Mouse (Mus musculus): ENCODE measurements at regions not wholly inside any gene's neighbourhood (a gene's known extent, or its start where the extent isn't known, plus 50 kb on each side); places are given as distances from the start of the nearest gene placed in this dataset.
"Not testable (repeated sequence)": the region's sequence is repeated elsewhere in the genome, so short reads cannot be mapped to it uniquely, and the experiment has no call there.

DNA sequence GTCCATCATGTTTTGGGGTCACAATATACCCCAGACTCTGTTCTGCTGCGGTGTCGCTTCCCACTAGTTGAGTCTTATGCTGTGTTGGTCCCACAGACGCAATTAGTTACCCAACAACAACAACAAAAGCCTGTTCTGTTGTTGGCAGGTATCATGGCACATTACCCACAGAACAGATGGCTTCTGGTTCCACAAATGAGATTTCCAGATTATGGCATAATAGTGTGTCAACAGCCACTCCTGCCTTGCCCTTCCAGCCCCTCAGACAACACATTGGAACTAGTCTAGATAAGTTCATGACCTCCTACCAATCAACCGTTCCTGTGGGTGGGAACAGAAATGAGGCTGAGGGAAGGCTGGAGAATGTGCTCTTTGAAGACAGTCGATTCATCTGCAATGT, 351.5 kb downstream of the Fut8 start:
- DNase-seq = no peak

- DNase-seq = no peak
Observed at GRCm38 (mm10) chr12:77594092-77594491, 356.2 kb downstream of the Fut8 start.

DNA sequence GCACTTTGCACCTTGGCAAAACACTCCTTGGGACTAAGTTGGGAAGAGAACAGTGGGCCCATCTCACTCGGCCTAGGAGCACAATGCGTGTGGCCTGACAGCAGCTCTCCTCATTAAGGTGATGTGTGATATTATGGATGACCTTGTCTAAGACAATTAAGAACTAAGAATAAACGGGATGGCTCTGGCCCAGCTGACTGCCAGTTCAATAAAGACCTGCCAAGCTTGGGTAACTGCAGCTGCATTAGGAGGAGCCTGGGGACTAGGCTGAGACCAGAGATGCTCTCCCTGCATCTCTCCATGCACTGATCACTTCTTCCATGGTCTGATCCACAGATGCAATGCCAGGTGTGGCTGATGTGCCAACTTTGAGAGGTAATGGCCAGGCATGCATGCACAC, 356.7 kb downstream of the Fut8 start:
- no peak for DNase-seq

DNA sequence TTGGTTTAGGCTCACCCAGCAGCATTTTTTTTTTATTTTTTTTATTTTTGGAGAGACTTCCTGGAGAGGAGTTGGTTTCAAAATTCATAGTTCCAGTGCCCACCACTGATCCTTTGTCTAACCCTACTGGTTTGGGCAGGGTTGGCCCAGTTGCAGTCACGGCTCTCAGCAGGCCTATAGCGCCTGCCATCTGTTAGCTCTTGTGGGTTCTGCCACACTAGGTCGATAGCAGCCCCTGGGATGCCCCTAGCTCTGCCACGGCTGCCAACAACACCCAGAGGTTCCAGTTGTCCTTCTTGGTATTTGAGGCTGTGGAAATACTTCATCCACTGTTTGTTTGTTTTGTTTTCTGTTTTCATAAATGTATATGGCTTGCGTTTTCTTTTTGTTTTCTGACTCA, 357.9 kb downstream of the Fut8 start:
- no peak for DNase-seq

- DNase-seq = no peak
Observed at GRCm38 (mm10) chr12:77596676-77597075, 358.8 kb downstream of the Fut8 start.

DNA sequence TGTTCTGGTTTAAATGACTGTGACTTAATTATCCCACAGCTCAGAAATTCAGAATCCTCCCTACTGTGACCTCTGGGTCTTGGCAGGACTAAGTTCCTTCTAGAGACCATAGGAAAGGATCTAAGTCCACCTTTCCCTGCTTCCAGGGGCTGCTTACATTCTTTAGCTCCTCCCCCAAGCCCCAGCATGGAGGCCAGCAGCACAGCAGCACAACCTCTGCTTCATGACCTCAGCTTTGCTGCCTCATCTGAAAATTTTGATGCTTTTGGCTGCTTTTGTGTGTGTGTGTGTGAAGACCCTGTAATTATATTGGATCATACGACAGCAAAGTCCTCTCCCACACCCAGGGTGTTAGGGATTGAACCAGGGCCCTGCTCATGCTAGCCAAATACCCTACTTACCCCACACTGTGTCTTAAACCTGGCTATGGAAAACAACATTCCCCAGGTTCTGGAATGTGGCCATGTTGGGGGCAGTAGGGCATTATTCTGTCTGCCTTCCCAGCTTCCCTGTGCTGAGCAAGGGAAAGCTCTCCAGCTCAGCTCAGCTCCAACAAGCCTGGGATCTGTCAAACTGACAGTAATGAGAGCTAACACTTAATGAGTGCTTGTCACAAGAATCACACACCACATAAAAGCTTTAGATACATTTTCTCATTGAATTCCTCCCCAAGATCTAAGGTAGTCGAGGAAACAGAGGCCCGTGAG, 359.9 kb downstream of the Fut8 start:
- no peak for DNase-seq

GRCm38 (mm10) chr12:77598334-77598715, 360.4 kb downstream of the Fut8 start:
- DNase-seq = peak; percentile 3

DNA sequence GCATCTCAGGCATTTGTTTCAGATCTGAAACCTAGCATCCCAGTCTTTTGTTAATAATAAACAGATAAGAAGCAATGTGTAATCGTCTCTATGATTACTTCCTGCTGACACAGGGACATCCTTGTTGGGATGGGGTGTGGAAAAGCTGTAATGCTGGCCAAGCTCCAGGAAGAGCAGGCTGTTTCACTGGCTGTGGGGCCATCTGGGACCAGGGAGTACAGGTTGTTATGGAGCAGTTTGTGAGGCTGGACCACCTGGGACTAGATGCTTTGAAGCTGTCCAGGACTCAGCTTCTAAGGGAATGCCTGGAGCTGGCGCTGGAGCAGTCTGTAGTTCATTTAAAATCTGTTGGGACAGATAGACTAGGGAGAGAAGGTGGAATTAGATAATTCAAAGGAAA, 361.5 kb downstream of the Fut8 start:
- DNase-seq = no peak

- DNase-seq = no peak
Observed at GRCm38 (mm10) chr12:77603832-77604501, 366.0 kb downstream of the Fut8 start.

GRCm38 (mm10) chr12:77617552-77617951, 379.6 kb downstream of the Fut8 start:
- no peak for DNase-seq

GRCm38 (mm10) chr12:77622243-77622642, 384.3 kb downstream of the Fut8 start:
- no peak for DNase-seq

GRCm38 (mm10) chr12:77624323-77624722, 386.4 kb downstream of the Fut8 start:
- DNase-seq = not testable (repeated sequence)

DNA sequence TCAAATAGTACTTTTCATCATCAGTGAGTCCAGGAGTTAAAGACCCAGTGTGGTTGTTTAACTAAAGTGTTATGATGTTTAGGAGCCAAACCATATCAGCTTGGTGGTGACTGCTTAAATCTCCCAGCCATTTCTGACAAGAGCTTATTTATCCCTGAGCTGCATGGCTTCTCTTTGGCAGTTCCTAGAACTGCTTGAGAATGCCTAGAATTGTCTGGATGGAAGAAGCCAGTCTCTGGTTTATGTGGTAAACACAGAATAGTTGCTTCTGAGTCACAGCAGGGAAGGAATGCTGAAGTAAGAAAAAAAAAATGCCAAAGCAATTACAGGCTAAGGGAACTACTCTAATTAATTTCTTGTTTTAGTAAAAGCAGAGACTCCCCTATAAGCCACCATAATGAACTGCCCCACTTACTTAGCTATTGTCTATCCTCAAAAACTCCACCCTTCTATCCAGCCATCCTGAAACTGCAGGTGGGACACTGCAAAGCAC, 390.5 kb downstream of the Fut8 start:
- no peak for DNase-seq

- DNase-seq = peak; percentile 21
Observed at GRCm38 (mm10) chr12:77633981-77634650, 396.2 kb downstream of the Fut8 start.

GRCm38 (mm10) chr12:77638266-77638665, 400.3 kb downstream of the Fut8 start:
- peak; percentile 52 for DNase-seq

DNA sequence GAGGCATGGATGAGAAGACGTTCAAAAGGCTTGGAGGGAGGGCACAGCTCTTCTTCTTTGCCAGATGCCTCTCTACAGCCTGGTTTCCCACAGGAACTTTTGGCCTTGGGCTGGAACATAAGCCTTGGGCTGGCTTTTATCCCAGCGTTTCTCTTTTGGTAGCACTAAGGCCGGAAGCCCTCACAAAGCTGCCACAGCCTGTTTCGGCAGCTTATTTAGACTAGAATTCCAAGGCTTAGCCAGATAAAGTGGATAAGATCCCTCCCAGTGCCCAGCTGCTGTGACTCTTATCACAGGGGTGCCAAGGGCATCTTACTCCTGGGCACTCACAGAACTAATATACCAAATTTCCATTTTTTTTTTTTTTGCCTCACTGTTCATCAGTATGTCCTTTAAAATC, 404.4 kb downstream of the Fut8 start:
- DNase-seq = no peak

GRCm38 (mm10) chr12:77647841-77648240, 409.9 kb downstream of the Fut8 start:
- DNase-seq = no peak

DNA sequence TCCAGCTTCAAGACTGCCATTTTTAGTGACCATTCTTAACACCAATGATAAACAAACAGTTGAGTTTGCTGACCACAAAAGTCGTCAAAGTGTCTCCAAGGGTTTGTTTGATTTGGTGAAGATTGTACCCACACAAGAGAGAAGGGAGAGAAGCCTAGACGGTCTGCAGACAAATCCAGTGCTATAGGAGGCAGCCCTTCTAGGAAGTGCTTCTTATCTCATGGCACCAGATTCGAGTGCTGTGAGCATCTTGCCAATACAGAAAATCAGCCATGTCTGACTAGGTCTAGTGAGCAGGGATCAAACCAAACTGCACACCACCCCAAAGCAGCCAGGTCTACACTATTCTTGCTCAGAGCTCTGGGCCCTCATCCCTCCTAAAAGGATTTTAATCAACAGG, 416.4 kb downstream of the Fut8 start:
- no peak for DNase-seq

DNA sequence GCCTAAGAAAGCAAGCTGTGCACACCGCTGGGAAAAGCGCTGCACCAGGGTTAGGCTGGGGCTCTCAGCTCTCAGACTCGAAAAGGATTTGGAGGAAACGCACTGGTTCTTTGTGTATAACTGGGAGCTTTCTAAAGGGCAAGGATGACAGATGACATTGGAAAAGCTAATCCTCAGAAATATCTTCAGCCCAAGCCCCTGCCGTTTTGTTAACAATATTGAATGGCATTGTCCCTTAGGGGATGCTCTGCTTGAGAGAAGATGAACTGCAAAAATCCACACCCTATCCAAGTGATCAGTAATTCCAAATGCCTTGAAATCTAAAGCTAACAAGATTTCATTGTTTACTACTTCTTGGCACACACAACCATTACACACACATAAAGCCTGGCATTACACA, 419.1 kb downstream of the Fut8 start:
- DNase-seq = no peak

GRCm38 (mm10) chr12:77657878-77658277, 420.0 kb downstream of the Fut8 start:
- DNase-seq = no peak

DNA sequence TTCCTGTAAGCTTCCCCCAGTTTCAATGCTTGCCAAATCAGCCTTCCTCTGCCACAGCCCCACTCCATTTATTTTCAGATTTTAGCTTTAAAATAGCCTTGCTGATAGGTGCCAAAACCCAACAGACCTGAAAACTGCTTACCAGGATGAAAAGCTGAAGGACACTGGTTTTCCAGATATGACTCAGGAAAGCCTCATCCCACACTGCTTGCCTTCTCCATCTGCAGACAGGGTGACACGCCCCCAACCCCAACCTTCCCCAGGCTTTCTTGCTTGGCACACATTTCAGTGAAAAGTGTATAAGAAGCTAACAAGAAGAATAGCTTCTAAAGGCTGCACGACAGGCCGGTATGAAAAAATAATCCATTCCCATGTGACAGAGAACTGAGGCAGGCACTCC, 425.3 kb downstream of the Fut8 start:
- no peak for DNase-seq

- DNase-seq = no peak
Observed at GRCm38 (mm10) chr12:77663665-77664374, 425.9 kb downstream of the Fut8 start.

DNA sequence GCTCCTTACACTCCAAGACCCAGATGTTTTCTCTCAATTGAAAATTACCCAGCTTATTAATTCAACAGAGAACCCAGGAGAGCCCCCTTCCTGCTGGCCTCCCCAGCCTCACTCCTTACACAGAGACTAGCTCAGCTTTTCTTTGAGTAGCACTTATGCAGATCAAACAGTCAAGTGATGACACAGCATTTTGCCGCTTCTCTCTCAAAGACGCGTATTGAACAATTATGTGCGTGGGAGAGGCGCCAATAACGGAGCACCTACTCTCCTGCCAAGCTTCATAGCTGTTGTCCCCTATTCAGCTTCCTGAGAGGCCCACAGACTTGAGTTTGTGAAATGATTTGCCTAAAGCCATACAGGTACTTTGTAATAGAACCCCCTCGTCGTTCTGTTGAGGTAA, 428.5 kb downstream of the Fut8 start:
- DNase-seq = no peak

Measured in adrenal gland, adult 8-10 months (tissue).